Mouse (Mus musculus) embryonic fibroblast, embryonic 13.5 days (primary cell): Measurements from ENCODE around the gene Wdr47.

ENCODE experiments used
- CTCF ChIP-seq: IDR thresholded peaks from 2 replicates; pipeline ENCODE4 v1.5.1; 2011; ENCODE audit warnings: mild to moderate bottlenecking, control low read depth, low read length, moderate library complexity, borderline replicate concordance; ENCODE audit not compliant: insufficient read depth
- POLR2A ChIP-seq: IDR thresholded peaks from 2 replicates; pipeline ENCODE4 v1.6.1; 2011; ENCODE audit warnings: low read depth, mild to moderate bottlenecking, control low read depth, low read length, moderate library complexity

- TF ChIP-seq CTCF (no peak), POLR2A (no peak)
These were observed 48.3 kb downstream of the Wdr47 start for GRCm38 (mm10) chr3:108639412-108639811.
